Mouse (Mus musculus): ENCODE data around the gene Mta2.

GRCm38 (mm10) chr19:8965075-8965474 is 23.4 kb downstream of the Mta2 start:
- TF ChIP-seq POLR2A (IDR thresholded peaks at IDR 0.05; ENCODE audit: control insufficient read depth, low read depth, low read length) (no peak), CTCF (IDR thresholded peaks at IDR 0.05; ENCODE audit: control insufficient read depth, insufficient read depth, insufficient replicate concordance, low read depth, low read length) (no peak)
